Mouse (Mus musculus): Measurements from ENCODE around the gene Sh3bp4.
A peak's percentile ranks its signal among the peaks of the same experiment; 100 is the strongest.

Gene Sh3bp4

DNA sequence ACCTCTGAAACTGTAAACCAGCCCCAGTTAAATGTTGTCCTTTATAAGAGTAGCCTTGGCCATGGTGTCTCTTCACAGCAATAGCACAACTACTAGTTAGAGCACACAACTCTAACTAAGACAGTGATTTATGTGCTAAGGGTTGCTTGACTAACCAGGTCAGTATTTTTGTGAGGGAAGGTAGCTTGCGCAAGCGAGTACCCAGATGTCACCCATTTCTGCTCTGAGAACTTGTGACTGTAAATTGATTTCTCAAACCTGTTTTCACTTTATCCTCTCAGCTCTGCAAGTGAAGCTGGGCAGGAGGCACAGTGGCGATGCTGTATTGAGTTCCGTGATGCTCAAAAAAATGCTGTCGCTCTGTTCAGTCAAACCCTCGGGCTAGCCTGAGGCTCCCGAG, 117.2 kb downstream of the Sh3bp4 start:
- DNase-seq (ENCODE audit: low spot score), result no peak

DNA sequence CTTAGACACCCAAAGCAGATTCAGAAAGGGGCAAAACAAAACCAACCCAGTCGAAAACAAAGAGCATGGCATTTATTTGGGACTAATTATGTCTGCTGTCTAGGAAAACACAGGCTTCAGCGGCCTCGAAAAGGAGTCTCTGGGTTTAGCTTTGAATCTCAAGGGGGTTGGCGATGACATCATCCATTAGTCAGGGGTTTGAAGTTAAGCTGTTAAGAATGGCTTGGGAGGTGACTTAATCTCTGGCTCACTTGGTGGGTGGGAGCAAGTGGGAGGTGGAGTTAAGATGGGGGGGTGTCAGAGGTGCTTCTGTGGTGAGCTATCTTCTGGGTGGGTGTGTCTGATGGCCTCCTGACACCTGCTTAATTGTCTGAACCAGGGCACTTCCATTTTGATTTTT, 117.9 kb downstream of the Sh3bp4 start:
- no peak for DNase-seq (ENCODE audit: low spot score)

DNA sequence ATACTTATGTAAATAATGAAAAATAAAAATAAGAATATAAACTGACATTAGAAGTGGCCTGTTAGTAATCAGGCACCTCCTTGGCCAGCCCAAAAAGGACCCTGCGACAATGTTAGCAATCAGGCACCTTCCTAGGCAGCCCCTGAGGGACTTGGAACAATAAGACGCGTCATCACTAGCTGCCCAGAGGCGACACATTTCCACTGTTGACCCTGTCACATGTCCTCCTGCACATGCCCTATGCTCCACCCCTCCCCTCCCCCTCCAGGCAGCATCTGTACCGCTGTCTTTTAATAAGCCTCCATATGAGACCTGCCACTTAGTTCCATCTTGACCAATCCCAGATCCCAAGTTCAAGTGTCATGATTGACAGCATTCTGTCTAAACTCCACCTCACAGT, 119.0 kb downstream of the Sh3bp4 start:
- DNase-seq (ENCODE audit: low spot score), result no peak

DNA sequence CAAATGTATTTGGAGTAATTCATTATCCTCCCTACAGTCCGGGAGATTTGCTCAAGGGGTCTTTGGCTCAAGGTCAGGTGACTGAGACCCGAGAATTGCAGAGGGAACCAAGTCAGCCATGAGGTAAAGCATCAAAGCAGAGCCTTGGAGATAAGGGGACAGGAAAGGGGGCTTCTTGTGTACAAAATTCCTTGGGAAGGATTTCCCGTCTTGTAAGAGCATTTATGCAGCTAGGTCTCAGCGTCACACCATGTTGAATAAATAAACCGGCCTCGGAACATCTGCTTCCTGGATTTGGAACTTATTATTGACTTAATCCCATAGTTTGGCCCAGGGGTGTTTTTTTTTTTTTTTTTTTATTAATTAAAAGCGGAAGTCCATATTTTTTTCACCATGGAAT, 120.4 kb downstream of the Sh3bp4 start:
- no peak for DNase-seq (ENCODE audit: low spot score)

DNA sequence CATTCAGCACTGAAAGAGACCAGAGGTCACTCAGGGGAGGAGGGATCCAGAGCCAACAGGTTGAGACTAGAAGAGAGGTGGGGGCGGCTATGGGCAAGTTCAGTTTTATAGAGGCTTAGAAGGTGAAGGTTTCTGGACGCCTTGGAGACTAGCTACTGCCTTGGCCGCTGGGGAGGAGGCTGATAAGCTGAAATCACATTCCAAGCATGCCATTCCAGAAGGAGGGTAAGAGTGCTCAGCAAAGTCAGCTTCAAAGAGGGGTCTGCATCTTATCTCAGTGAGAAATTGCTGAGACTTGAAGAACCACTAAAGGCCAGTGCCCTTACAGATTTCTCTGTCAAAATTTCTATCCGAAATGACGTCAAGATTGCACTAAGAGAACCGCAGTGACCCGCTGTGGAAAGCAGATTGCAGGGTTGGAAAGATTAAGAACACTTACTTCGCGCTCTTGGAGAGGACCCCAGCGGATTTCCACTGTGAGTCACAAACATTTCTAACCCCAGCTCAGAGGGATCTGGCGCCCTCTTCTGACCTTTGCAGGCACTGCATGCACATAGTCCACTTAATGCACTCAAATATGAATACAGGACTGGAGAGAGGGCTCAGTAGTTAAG, 121.0 kb downstream of the Sh3bp4 start:
- peak; percentile 17 for DNase-seq (ENCODE audit: low spot score)

DNA sequence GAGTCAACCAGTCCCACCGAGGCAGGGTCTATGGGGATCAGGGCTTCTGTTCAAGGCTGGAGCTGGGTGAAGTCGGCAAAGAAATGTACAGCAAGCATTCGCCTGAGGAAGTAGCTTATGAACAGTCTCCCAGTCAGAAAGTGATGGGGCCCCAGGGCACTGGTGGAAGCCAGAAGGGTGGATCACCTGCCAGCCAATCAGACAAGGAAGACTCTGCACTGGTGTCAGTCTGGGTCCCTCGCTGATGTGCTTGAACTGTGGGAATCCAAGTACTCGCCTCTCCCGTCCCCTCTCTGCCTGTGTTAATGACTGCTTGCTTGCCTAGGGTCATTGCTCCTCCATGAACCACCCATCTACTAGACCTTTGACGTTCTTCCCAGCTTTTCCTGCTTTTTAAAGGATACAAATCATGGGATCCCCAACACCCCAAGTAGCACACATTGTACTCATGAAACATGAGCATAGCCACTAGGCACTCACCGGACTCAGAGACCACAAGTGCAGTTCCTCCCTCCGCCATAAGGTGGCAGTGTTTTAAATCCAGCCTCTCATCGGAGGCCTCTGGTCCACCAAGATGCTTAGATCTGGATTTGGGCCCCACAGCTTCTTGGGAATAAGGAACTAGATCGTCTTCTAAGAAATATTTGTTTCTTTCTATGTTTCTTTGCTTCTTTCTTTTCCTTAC, 122.5 kb downstream of the Sh3bp4 start:
- no peak for DNase-seq (ENCODE audit: low spot score)

DNA sequence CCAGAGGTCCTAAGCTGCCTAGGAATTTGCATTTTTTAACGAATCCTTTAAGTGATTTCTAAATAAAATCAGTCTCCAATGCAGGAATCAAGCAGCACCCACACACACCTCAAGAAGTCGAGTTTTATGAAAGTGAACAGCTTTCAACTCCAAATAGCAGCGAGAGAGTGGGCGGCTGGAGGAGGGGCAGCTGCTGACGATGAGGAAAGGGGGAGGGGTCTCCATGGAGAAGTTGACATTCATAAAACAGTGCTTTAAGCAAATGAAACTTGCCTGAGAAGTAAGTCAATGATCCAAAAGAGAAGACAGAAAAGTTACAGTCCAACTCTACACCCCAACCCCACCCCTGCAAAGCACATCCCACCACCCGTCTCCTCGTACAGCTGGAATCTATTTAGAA, 123.4 kb downstream of the Sh3bp4 start:
- DNase-seq (ENCODE audit: low spot score), result no peak

DNA sequence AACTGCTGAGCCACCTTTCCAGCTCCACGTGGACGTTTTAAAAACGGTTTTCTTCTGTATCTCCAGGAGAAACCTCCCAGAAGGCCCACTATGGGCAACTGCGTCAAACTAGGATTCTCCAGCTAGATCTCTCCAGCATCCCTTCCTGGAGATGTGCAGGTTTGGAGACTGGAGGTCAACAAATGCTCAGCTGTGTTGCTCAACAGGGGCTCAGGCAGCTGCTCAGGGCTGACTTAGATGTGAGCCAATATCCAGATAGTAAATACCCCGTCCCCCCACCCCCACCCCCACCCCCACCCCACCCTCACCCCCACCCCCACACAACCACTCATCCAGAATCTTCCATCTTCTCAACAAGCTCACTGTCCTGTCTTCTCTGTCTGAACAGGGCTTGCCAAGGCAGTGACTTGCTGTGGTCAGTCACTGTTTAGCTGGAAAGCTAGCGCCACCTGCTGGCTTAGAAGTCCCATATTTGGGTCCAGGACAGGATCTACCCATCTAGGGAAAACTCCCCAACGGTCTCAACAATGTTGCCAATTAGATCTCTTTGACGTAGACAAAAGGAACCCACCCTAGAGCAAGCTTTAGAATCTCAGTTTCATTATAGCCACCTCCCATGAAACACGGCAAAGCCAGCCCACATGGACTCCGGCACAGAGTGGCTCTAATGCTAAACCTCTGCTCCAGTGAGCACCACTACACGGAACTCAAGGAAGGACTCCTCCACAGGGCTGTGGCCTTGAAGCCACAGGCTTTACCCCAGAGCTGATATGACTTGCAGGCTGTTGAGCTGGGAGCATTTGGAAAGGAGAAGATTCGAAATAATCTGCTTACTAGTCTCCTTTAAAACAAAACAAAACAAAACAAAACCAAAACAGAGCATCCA, 125.9 kb downstream of the Sh3bp4 start:
- peak; percentile 59 for DNase-seq (ENCODE audit: low spot score)

All from layer of hippocampus, adult 9-10 months (tissue).